Mouse (Mus musculus) lung, postnatal 0 days (tissue): ENCODE results near the gene Hip1r.

Experiments
- CTCF ChIP-seq: IDR thresholded peaks from 2 replicates; pipeline ENCODE4 v1.5.1; 2016; ENCODE audit warnings: antibody characterized with exemption, mild to moderate bottlenecking
- EP300 ChIP-seq: IDR thresholded peaks from 2 replicates; pipeline ENCODE4 v1.6.1; 2016; ENCODE audit warnings: antibody characterized with exemption, mild to moderate bottlenecking, control low read depth

GRCm38 (mm10) chr5:124031068-124031955, 57.9 kb downstream of the Hip1r start:
- TF ChIP-seq CTCF (no peak), EP300 (no peak)
